Mouse (Mus musculus) forebrain, embryonic 15.5 days (tissue): Measurements from ENCODE around the gene Hspa1a. TPM values are rescaled to one million over a fixed set of nuclear protein-coding genes. Genes with fewer than 3 reads are reported as not detected.
A peak's percentile ranks its signal among the peaks of the same experiment; 100 is the strongest.
"Not testable (repeated sequence)": the region's sequence is repeated elsewhere in the genome, so short reads cannot be mapped to it uniquely, and the experiment has no call there.

Experiments used
- ATAC-seq: fragments of 200-750 bp; cut with Nextera tagmentation; replicated peaks from 2 replicates; pipeline ENCODE4 v1.8.0; 2017; ENCODE audit warnings: mild to moderate bottlenecking, moderate TSS enrichment, moderate library complexity
- H3K27ac ChIP-seq: fragments of 300-500 bp; sonication (generic); replicated peaks from 2 replicates; pipeline ENCODE4 v1.5.1; 2015; ENCODE audit warnings: mild to moderate bottlenecking, inconsistent platforms
- H3K27me3 ChIP-seq: fragments of 300-500 bp; sonication (generic); 2 replicates; pipeline ENCODE4 v1.6.1; 2015; ENCODE audit warnings: inconsistent platforms
- H3K36me3 ChIP-seq: fragments of 300-500 bp; sonication (generic); 2 replicates; pipeline ENCODE4 v1.6.1; 2015; ENCODE audit warnings: mild to moderate bottlenecking, inconsistent platforms
- H3K4me1 ChIP-seq: fragments of 300-500 bp; sonication (generic); 2 replicates; pipeline ENCODE4 v1.6.1; 2015; ENCODE audit warnings: inconsistent platforms
- H3K4me2 ChIP-seq: fragments of 300-500 bp; sonication (generic); replicated peaks from 2 replicates; pipeline ENCODE4 v1.6.1; 2015; ENCODE audit warnings: mild to moderate bottlenecking, inconsistent platforms
- H3K4me3 ChIP-seq: fragments of 300-500 bp; sonication (generic); 2 replicates; pipeline ENCODE4 v1.5.1; 2015; ENCODE audit warnings: mild to moderate bottlenecking, inconsistent platforms
- H3K9ac ChIP-seq: fragments of 300-500 bp; sonication (generic); replicated peaks from 2 replicates; pipeline ENCODE4 v1.6.1; 2015; ENCODE audit warnings: mild to moderate bottlenecking, inconsistent platforms
- H3K9me3 ChIP-seq: fragments of 300-500 bp; sonication (generic); 2 replicates; pipeline ENCODE4 v1.6.1; 2016; ENCODE audit warnings: inconsistent platforms
- WGBS: fragments of 180-500 bp; shearing (Covaris S2); methylation state at CpG from one replicate; pipeline ENCODE4 v1.1.7; 2015; ENCODE audit warnings: mixed read lengths; 5-methylcytosine and 5-hydroxymethylcytosine counted together
- polyA plus RNA-seq: library from polyadenylated mRNA; unstranded; fragments of >200 nt; fragmentation: Nextera tagmentation; extraction: Ambion mirVana; gene quantifications from 2 replicates; pipeline ENCODE4 v1.2.1, GENCODE M21; 2015

The Hspa1a gene
- polyA plus RNA-seq, 1 experiment from 2014 or later: 3.7 TPM

DNA sequence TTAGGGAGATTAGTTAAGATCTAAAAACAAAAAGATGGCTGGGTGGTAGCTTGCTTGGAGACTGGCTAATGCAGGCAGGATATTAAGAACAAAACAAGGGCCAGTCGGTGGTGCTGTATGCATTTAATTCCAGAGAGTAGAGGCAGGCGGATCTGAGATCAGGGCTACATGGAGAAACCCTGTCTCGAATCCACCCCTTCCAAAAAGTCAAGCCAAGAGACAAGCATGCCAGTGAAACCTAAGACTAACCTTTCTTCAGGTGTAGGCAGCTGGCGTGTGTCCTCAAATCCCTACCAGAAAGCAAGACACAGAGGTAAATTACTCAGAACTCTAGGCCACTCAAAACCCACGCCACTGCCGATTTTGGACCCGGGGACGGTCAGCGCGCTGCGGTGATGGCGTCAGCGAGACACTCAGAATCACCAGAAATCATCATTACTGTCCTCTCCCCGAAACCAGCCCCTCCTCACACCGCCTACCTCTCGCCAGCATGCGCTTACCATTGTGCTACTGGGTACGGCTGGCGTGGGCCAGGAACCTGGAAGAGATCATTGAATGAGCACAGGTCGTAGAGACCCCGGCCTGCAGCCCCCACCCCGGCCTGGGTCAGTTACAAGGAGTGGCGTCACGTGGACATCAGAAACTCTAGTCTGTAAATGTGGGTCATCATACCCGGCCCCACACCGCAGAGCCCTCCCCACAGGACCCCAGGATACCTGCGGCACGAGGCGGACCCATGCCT is 20.1 kb downstream of the Hspa1a start:
- peak overlapping the region; percentile 96 for H3K9ac ChIP-seq
- H3K27me3 ChIP-seq: peaks cover 16% of the 10 kb centered on the region
- H3K4me3 ChIP-seq: peak overlapping the region; percentile 84
- WGBS: under 1% methylated on average over 29 of the region's 29 CpGs
- peak; percentile 63 for ATAC-seq
- peaks cover 15% of the 10 kb centered on the region for H3K36me3 ChIP-seq
- peak overlapping the region; percentile 89 for H3K27ac ChIP-seq
- H3K9me3 ChIP-seq: no peaks in the 10 kb centered on the region
- peak overlapping the region; percentile 91 for H3K4me2 ChIP-seq
- H3K4me1 ChIP-seq: peaks cover 20% of the 10 kb centered on the region

DNA sequence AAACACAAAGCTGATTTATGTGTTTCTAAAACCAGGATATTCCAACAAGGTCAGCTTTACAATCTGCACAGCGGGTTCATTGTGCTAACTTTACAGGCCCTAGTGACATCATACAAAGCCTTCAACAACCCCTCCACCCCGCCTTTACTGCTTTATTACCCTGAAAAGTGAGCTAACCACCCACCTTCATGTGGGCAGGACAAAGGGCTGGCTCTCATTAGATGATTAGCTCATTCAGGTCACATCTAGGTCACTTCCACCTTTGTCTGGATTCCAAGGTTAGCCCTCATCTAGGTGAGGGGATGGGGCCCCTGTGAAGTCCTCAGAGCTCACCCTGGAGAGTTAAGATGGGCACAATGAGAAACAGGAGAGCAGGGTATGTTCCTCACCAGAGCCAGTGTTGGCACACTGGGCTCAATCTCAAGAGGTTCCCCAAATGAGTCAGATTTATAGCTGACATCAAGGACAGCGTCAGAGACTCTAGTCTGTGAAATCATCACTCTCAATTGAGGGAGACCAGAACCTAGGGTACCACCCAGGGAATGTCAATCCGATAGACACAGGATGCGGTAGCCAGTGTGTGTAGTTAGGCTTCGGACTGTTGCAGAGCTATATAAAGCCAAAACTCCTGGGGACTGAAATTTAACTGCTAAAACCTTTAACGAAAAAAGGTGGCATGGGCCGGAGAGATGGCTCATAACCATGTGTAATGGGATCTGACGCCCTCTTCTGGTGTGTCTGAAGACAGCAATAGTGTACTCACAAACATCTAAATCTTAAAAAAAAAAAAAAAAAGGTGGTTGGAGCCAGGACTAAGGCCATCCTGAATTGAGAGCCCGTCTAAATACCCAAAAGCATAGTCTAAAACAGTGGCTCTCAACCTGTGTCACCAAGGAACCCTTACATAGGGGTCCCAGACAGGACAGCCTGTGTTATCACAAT is 21.2 kb downstream of the Hspa1a start:
- peaks cover 11% of the 10 kb centered on the region for H3K27me3 ChIP-seq
- H3K27ac ChIP-seq: peak overlapping the region; percentile 89
- peaks cover 15% of the 10 kb centered on the region for H3K36me3 ChIP-seq
- 20% methylated on average over 10 of the region's 10 CpGs for WGBS
- H3K4me1 ChIP-seq: peaks cover 20% of the 10 kb centered on the region
- ATAC-seq: no peak
- no peaks in the 10 kb centered on the region for H3K9me3 ChIP-seq
- peak overlapping the region; percentile 96 for H3K9ac ChIP-seq
- peak overlapping the region; percentile 91 for H3K4me2 ChIP-seq
- peak overlapping the region; percentile 84 for H3K4me3 ChIP-seq

- no peak overlapping the region for H3K9ac ChIP-seq
- no peak overlapping the region for H3K4me2 ChIP-seq
- peaks cover 20% of the 10 kb centered on the region for H3K4me1 ChIP-seq
- no peaks in the 10 kb centered on the region for H3K9me3 ChIP-seq
- 0 out of 2 replicates have a peak, but pooled peaks have one; percentile 4 for ATAC-seq
- no peaks in the 10 kb centered on the region for H3K27me3 ChIP-seq
- peaks cover 15% of the 10 kb centered on the region for H3K36me3 ChIP-seq
- 0 out of 2 replicates have a peak overlapping the region, but pooled peaks have one; percentile 11 for H3K27ac ChIP-seq
- WGBS: 33% methylated on average over 4 of the region's 4 CpGs
- 0 out of 2 replicates have a peak overlapping the region, but pooled peaks have one; percentile 1 for H3K4me3 ChIP-seq
Observed at GRCm38 (mm10) chr17:34949553-34949969, 22.4 kb downstream of the Hspa1a start.

DNA sequence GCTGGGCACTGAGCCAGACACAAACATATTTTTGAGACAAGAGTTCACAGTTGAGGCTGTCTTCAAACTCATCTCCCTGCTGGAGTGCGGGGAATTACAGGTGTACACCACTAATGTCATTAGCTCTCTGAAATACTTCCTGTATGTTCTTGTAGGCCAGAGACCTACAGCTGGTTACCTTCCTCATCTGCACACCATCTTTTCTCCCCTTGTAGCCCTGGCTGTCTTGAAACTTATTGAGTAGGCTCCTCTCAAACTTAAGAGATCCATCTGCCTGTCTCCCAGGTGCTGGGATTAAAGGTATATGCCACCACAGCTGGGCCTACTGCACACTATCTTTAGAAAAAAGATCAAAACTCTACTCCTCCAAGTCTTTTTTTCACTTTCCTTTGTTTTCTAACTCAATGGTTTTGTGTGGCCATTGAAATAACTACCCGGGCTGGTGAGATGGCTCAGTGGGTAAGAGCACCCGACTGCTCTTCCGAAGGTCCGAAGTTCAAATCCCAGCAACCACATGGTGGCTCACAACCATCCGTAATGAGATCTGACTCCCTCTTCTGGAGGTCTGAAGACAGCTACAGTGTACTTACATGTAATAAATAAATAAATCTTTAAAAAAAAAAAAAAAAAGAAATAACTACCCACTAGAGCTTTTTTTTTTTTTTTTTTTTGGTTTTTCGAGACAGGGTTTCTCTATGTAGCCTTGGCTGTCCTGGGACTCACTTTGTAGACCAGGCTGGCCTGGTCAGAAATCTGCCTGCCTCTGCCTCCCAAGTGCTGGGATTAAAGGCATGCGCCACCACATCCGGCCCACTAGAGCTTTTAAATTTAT is 23.0 kb downstream of the Hspa1a start:
- not testable (repeated sequence) for H3K4me2 ChIP-seq, ATAC-seq, H3K9me3 ChIP-seq, H3K27ac ChIP-seq, H3K9ac ChIP-seq, H3K27me3 ChIP-seq, H3K4me3 ChIP-seq
- Histone ChIP-seq H3K4me1 (peaks cover 20% of the 10 kb centered on the region), H3K36me3 (peaks cover 15% of the 10 kb centered on the region)
- WGBS: 60% methylated on average over 9 of the region's 9 CpGs

- 20% methylated on average over 8 of the region's 8 CpGs for WGBS
- Histone ChIP-seq H3K9ac (no peak overlapping the region), H3K36me3 (peaks cover 15% of the 10 kb centered on the region), H3K27me3 (no peaks in the 10 kb centered on the region), H3K4me2 (no peak overlapping the region), H3K4me3 (no peak overlapping the region), H3K4me1 (peaks cover 20% of the 10 kb centered on the region), H3K9me3 (no peaks in the 10 kb centered on the region), H3K27ac (no peak overlapping the region)
- ATAC-seq: no peak
Observed at GRCm38 (mm10) chr17:34947606-34948005, 24.4 kb downstream of the Hspa1a start.

DNA sequence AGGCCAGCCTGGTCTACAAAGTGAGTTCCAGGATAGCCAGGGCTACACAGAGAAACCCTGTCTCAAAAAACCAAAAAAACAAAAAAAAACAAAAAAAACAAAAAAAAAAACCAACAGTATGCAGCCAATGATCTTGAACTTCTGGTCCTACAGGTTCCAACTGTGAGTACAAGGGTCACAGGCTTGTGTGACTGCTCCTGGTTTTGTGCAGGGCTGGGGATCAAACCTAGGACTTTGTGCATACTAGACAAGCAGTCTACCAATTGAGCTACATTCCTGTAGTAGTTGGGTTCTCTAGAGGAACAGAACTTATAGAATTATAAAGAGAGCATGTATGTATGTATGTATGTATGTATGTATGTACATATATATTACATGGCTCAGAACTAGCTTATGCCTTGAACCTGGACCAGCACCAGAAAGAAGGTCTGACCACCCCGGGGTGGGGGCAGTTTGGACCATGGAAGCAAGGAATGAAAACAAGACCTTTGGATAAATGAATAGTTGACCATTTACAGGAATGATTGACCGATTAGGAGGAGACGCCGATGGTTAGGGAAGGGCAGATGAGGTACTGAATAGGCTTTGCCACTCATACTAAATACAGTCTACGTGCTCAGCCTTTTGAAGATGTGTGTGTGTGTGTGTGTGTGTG is 25.3 kb downstream of the Hspa1a start:
- ATAC-seq: no peak
- Histone ChIP-seq H3K9ac (no peak overlapping the region), H3K4me1 (peaks cover 23% of the 10 kb centered on the region), H3K9me3 (no peaks in the 10 kb centered on the region), H3K4me2 (no peak overlapping the region), H3K36me3 (peaks cover 15% of the 10 kb centered on the region), H3K27me3 (no peaks in the 10 kb centered on the region), H3K4me3 (no peak overlapping the region), H3K27ac (no peak overlapping the region)
- WGBS: 89% methylated on average over 5 of the region's 5 CpGs

DNA sequence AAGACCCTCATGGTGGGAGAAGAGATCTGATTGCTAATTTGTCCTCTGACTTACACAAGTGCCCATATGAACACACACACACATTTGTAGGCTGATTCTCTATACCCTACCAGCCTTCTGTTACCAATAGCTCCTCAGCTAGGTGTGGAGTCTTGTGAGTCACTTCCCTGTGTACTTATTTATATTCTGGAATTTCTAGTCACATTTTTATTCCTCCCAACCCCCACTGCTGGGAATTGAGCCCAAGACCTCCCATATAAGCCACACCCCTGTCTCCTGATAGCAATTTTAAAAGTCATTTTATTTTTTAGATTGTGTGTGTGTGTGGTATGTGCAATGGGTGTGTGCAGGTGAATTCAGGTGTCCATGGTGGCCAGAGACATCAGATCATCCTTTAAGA is 27.6 kb downstream of the Hspa1a start:
- H3K9ac ChIP-seq: no peak overlapping the region
- no peak overlapping the region for H3K4me2 ChIP-seq
- H3K36me3 ChIP-seq: peaks cover under 1% of the 10 kb centered on the region; the same call in 1 of the 2 replicates
- H3K4me3 ChIP-seq: no peak overlapping the region
- H3K27ac ChIP-seq: no peak overlapping the region
- ATAC-seq: no peak
- H3K27me3 ChIP-seq: no peaks in the 10 kb centered on the region
- H3K4me1 ChIP-seq: 0 out of 2 replicates have a peak, but pooled peaks cover 4% of the 10 kb centered on the region
- no peaks in the 10 kb centered on the region for H3K9me3 ChIP-seq

GRCm38 (mm10) chr17:34943128-34943815 is 28.7 kb downstream of the Hspa1a start:
- no peak overlapping the region for H3K4me2 ChIP-seq
- 86% methylated on average over 4 of the region's 4 CpGs for WGBS
- no peak for ATAC-seq
- no peak overlapping the region for H3K27ac ChIP-seq
- 0 out of 2 replicates have a peak, but pooled peaks cover 4% of the 10 kb centered on the region for H3K4me1 ChIP-seq
- H3K27me3 ChIP-seq: no peaks in the 10 kb centered on the region
- no peaks in the 10 kb centered on the region for H3K9me3 ChIP-seq
- H3K4me3 ChIP-seq: no peak overlapping the region
- no peaks in the 10 kb centered on the region for H3K36me3 ChIP-seq
- no peak overlapping the region for H3K9ac ChIP-seq

DNA sequence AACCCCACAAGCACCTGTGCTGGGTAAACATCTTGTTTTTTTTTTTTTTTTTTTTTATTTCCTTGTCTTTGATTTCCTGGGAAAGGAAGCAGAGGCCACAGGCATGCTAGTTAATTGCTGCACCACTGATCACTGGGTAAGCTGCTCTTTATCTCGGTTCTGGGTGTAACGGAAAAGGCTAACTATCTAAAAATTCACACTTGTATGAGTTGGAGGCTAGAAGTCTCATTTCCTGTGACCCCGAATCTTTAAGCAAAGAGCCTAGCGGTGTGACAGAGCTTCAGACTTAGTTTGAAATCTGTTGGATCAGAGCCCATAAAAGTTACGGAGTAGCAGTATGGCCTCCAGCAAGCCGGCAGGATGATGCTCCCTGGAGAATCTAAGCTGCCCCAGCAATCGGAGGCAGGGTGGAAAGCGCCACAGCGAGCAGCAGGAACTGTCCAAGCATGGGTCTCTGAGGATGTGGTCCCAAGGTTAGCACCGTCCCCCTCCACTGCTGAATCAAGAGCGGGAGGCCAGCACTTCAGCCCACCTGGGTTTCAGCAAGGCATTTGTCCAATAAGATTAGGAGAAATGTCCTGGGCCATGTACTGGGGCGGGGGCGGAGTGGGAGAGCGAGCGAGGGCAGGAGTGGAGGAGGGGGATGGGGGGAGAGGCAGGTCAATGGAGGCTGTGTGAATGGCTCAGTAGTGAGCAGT is 30.5 kb downstream of the Hspa1a start:
- Histone ChIP-seq H3K27me3 (no peaks in the 10 kb centered on the region), H3K4me1 (0 out of 2 replicates have a peak, but pooled peaks cover 4% of the 10 kb centered on the region), H3K4me2 (peak overlapping the region; percentile 37), H3K36me3 (no peaks in the 10 kb centered on the region), H3K4me3 (peak overlapping the region; percentile 14; the same call in 1 of the 2 replicates), H3K9me3 (no peaks in the 10 kb centered on the region), H3K9ac (0 out of 2 replicates have a peak overlapping the region, but pooled peaks have one; percentile 17), H3K27ac (no peak overlapping the region)
- 5% methylated on average over 15 of the region's 15 CpGs for WGBS
- no peak for ATAC-seq

GRCm38 (mm10) chr17:34937960-34938505 is 33.9 kb downstream of the Hspa1a start:
- Histone ChIP-seq H3K4me2 (no peak overlapping the region), H3K36me3 (0 out of 2 replicates have a peak, but pooled peaks cover 2% of the 10 kb centered on the region), H3K27me3 (no peaks in the 10 kb centered on the region), H3K9me3 (no peaks in the 10 kb centered on the region), H3K9ac (no peak overlapping the region), H3K27ac (no peak overlapping the region), H3K4me1 (0 out of 2 replicates have a peak, but pooled peaks cover 4% of the 10 kb centered on the region), H3K4me3 (no peak overlapping the region)
- WGBS: 82% methylated on average over 6 of the region's 6 CpGs
- ATAC-seq: no peak
